Mouse (Mus musculus): Measurements from ENCODE around the gene Cbx4. TPM values are rescaled to one million over a fixed set of nuclear protein-coding genes. Genes with fewer than 3 reads are reported as not detected.

Gene Cbx4
- total and polyA plus RNA-seq, 2 experiments from 2014 or later = 8.2 to 23.1 TPM

GRCm38 (mm10) chr11:119059256-119059655, 26.8 kb downstream of the Cbx4 start:
- TF ChIP-seq CTCF (IDR thresholded peaks at IDR 0.05; ENCODE audit: low read depth) = no peak
- no peak for TF ChIP-seq EP300 (IDR thresholded peaks at IDR 0.05; ENCODE audit: low read depth)
- no peak overlapping the region for H3K9ac ChIP-seq (replicated peaks; ENCODE audit: low read depth, low read length)
- peak; percentile 5 for DNase-seq (ENCODE audit: low spot score)
- H3K4me2 ChIP-seq (ENCODE audit: low read depth, low read length) = no peak overlapping the region
- peaks cover 26% of the 10 kb centered on the region for H3K4me1 ChIP-seq (ENCODE audit: control insufficient read depth, insufficient read depth)
- H3K27me3 ChIP-seq (ENCODE audit: control insufficient read depth, insufficient read depth, low read length) = peaks cover 54% of the 10 kb centered on the region
- H3K36me3 ChIP-seq (replicated peaks; ENCODE audit: control insufficient read depth, insufficient read depth, low read length) = no peaks in the 10 kb centered on the region
- H3K27ac ChIP-seq (ENCODE audit: low read depth) = no peak overlapping the region
- no peak for ATAC-seq (ENCODE audit: insufficient read depth, low read depth)
- H3K9me3 ChIP-seq (replicated peaks; ENCODE audit: control insufficient read depth, low read length) = no peaks in the 10 kb centered on the region
- no peak overlapping the region for H3K4me3 ChIP-seq (ENCODE audit: low read depth, low read length)
- WGBS = 18% methylated on average over 3 of the region's 3 CpGs

- no peak for TF ChIP-seq EP300 (IDR thresholded peaks at IDR 0.05; ENCODE audit: low read depth)
- peak; percentile 41 for TF ChIP-seq CTCF (IDR thresholded peaks at IDR 0.05; ENCODE audit: low read depth)
- H3K4me3 ChIP-seq (ENCODE audit: low read depth, low read length) = peak overlapping the region; percentile 22; the same call in 1 of the 2 replicates
- ATAC-seq (ENCODE audit: insufficient read depth, low read depth) (peak; percentile 16; the same call in 1 of the 2 replicates), DNase-seq (ENCODE audit: low spot score) (peak; percentile 42)
- peaks cover 35% of the 10 kb centered on the region for H3K4me1 ChIP-seq (ENCODE audit: control insufficient read depth, insufficient read depth)
- H3K27me3 ChIP-seq (ENCODE audit: control insufficient read depth, insufficient read depth, low read length) = peaks cover 62% of the 10 kb centered on the region
- H3K36me3 ChIP-seq (replicated peaks; ENCODE audit: control insufficient read depth, insufficient read depth, low read length) = no peaks in the 10 kb centered on the region
- WGBS = 4% methylated on average over 58 of the region's 58 CpGs
- H3K9me3 ChIP-seq (replicated peaks; ENCODE audit: control insufficient read depth, low read length) = no peaks in the 10 kb centered on the region
- no peak overlapping the region for H3K27ac ChIP-seq (ENCODE audit: low read depth)
- peak overlapping the region; percentile 89 for H3K4me2 ChIP-seq (ENCODE audit: low read depth, low read length)
- H3K9ac ChIP-seq (replicated peaks; ENCODE audit: low read depth, low read length) = no peak overlapping the region
These were observed 27.7 kb downstream of the Cbx4 start for GRCm38 (mm10) chr11:119058041-119058995.

GRCm38 (mm10) chr11:119057291-119057690, 28.7 kb downstream of the Cbx4 start:
- no peaks in the 10 kb centered on the region for H3K36me3 ChIP-seq (replicated peaks; ENCODE audit: control insufficient read depth, insufficient read depth, low read length)
- H3K9ac ChIP-seq (replicated peaks; ENCODE audit: low read depth, low read length) = peak overlapping the region; percentile 82
- ATAC-seq (ENCODE audit: insufficient read depth, low read depth) (no peak), DNase-seq (ENCODE audit: low spot score) (peak; percentile 4)
- peak overlapping the region; percentile 89 for H3K4me2 ChIP-seq (ENCODE audit: low read depth, low read length)
- TF ChIP-seq CTCF (IDR thresholded peaks at IDR 0.05; ENCODE audit: low read depth) (no peak), EP300 (IDR thresholded peaks at IDR 0.05; ENCODE audit: low read depth) (no peak)
- H3K27me3 ChIP-seq (ENCODE audit: control insufficient read depth, insufficient read depth, low read length) = peaks cover 66% of the 10 kb centered on the region
- H3K9me3 ChIP-seq (replicated peaks; ENCODE audit: control insufficient read depth, low read length) = no peaks in the 10 kb centered on the region
- H3K4me3 ChIP-seq (ENCODE audit: low read depth, low read length) = peak overlapping the region; percentile 56
- 4% methylated on average over 9 of the region's 9 CpGs for WGBS
- H3K27ac ChIP-seq (ENCODE audit: low read depth) = no peak overlapping the region
- peaks cover 41% of the 10 kb centered on the region for H3K4me1 ChIP-seq (ENCODE audit: control insufficient read depth, insufficient read depth)

GRCm38 (mm10) chr11:119056301-119057211, 29.5 kb downstream of the Cbx4 start:
- WGBS = under 1% methylated on average over 63 of the region's 65 CpGs
- ATAC-seq (ENCODE audit: insufficient read depth, low read depth) (peak; percentile 45), DNase-seq (ENCODE audit: low spot score) (peak; percentile 72)
- H3K9me3 ChIP-seq (replicated peaks; ENCODE audit: control insufficient read depth, low read length) = no peaks in the 10 kb centered on the region
- H3K27me3 ChIP-seq (ENCODE audit: control insufficient read depth, insufficient read depth, low read length) = peaks cover 73% of the 10 kb centered on the region
- TF ChIP-seq CTCF (IDR thresholded peaks at IDR 0.05; ENCODE audit: low read depth) = no peak
- TF ChIP-seq EP300 (IDR thresholded peaks at IDR 0.05; ENCODE audit: low read depth) = no peak; the same call in 1 of the 2 replicates
- H3K4me3 ChIP-seq (ENCODE audit: low read depth, low read length) = peak overlapping the region; percentile 56
- peak overlapping the region; percentile 84 for H3K27ac ChIP-seq (ENCODE audit: low read depth)
- no peaks in the 10 kb centered on the region for H3K36me3 ChIP-seq (replicated peaks; ENCODE audit: control insufficient read depth, insufficient read depth, low read length)
- peak overlapping the region; percentile 89 for H3K4me2 ChIP-seq (ENCODE audit: low read depth, low read length)
- H3K4me1 ChIP-seq (ENCODE audit: control insufficient read depth, insufficient read depth) = peaks cover 41% of the 10 kb centered on the region
- H3K9ac ChIP-seq (replicated peaks; ENCODE audit: low read depth, low read length) = peak overlapping the region; percentile 82

DNA sequence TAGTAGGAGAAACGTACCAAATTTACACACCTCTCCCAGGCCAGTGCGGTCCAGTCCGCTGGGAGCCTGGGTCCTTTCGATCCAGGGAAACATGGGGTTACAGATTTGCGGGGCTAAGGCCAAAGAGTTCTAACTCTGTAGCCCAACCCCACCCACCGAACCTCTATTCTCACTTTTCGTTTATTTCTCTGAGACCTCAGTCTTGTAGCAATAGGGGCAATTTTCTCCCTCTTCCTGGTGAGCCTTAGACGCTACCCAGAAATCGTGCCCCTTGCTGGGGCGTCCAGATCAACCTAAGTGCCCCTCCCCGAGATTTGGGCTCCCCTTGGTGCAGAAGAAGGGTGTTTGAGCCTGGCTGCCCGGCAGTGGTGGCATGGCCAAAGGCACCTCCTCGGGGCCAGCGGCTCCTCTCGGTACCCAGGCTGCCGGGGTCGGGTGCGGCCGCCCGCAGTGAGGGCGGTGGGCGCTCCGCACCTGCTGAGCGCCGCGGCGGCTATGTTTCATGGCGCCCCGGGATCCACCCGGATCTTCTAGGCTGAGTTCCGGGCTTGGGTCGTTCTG, 30.4 kb downstream of the Cbx4 start:
- WGBS = 3% methylated on average over 32 of the region's 32 CpGs

More for the DNA sequence above, 30.4 kb downstream of the Cbx4 start:
- ATAC-seq (ENCODE audit: insufficient read depth, low read depth) = peak; percentile 1; the same call in 1 of the 2 replicates
- no peaks in the 10 kb centered on the region for H3K36me3 ChIP-seq (replicated peaks; ENCODE audit: control insufficient read depth, insufficient read depth, low read length)
- no peaks in the 10 kb centered on the region for H3K9me3 ChIP-seq (replicated peaks; ENCODE audit: control insufficient read depth, low read length)
- H3K9ac ChIP-seq (replicated peaks; ENCODE audit: low read depth, low read length) = peak overlapping the region; percentile 52
- no peak for TF ChIP-seq EP300 (IDR thresholded peaks at IDR 0.05; ENCODE audit: low read depth)
- no peak for TF ChIP-seq CTCF (IDR thresholded peaks at IDR 0.05; ENCODE audit: low read depth)
- H3K4me1 ChIP-seq (ENCODE audit: control insufficient read depth, insufficient read depth) = peaks cover 41% of the 10 kb centered on the region
- peak overlapping the region; percentile 89 for H3K4me2 ChIP-seq (ENCODE audit: low read depth, low read length)
- H3K4me3 ChIP-seq (ENCODE audit: low read depth, low read length) = peak overlapping the region; percentile 56
- DNase-seq (ENCODE audit: low spot score) = peak; percentile 5
- peaks cover 79% of the 10 kb centered on the region for H3K27me3 ChIP-seq (ENCODE audit: control insufficient read depth, insufficient read depth, low read length)
- no peak overlapping the region; the same call in 1 of the 2 replicates for H3K27ac ChIP-seq (ENCODE audit: low read depth)

Measured in heart, postnatal 0 days (tissue).